Comparison of ENCODE assay signal across 8 mouse cellular contexts in genomic region chr12:72757086-72757485, GRCm38 (mm10). TPM values are rescaled to one million over a fixed set of nuclear protein-coding genes. Genes with fewer than 3 reads are reported as not detected.
DNase-seq lines count a peak whose midpoint lies in the region; ATAC-seq lines count a peak whose summit lies in the region.

Ppm1a (plus strand) TSS chr12:72757455.

- H3K4me1 ChIP-seq in hindbrain, embryonic 14.5 days (replicated peaks; ENCODE audit: control insufficient read depth, insufficient read depth, low read length): peaks cover 4% of the 10 kb centered on the region
- peaks cover 9% of the 10 kb centered on the region for H3K4me1 ChIP-seq in liver, embryonic 16.5 days (ENCODE audit: control insufficient read depth, low read depth, low read length)
- peaks cover 7% of the 10 kb centered on the region for H3K4me1 ChIP-seq in stomach, embryonic 16.5 days (ENCODE audit: control insufficient read depth, insufficient read depth, low read length)

- 7% methylated on average over 4 of the region's 4 CpGs for WGBS in hindbrain, embryonic 14.5 days
- WGBS in liver, embryonic 16.5 days (ENCODE audit: insufficient replicate concordance): 19% methylated on average over 4 of the region's 4 CpGs
- WGBS in stomach, embryonic 16.5 days: 10% methylated on average over 4 of the region's 4 CpGs

- no peak for DNase-seq in layer of hippocampus, adult 18-20 months (ENCODE audit: low spot score in 2 of 2)
- DNase-seq in layer of hippocampus, adult 11-12 months (ENCODE audit: low spot score): no peak
- DNase-seq in adrenal gland, postnatal 25 days: no peak
- no peak for DNase-seq in gastrocnemius, adult 18-20 months (ENCODE audit: low spot score)
- no peak for DNase-seq in hindbrain, embryonic 14.5 days (ENCODE audit: low spot score)
- DNase-seq in thymus, postnatal 36 days: no peak

- ATAC-seq in hindbrain, embryonic 14.5 days (ENCODE audit: low FRiP score): no peak
- ATAC-seq in liver, embryonic 16.5 days (ENCODE audit: low read depth): no peak
- ATAC-seq in stomach, embryonic 16.5 days (ENCODE audit: insufficient read depth, low FRiP score): no peak

- H3K4me2 ChIP-seq in hindbrain, embryonic 14.5 days (replicated peaks): no peak within 1 kb of the TSS
- H3K4me2 ChIP-seq in liver, embryonic 16.5 days (ENCODE audit: low read depth, low read length): no peak within 1 kb of the TSS
- no peak within 1 kb of the TSS for H3K4me2 ChIP-seq in stomach, embryonic 16.5 days (ENCODE audit: low read depth, low read length)

- H3K9me3 ChIP-seq in hindbrain, embryonic 14.5 days (ENCODE audit: control insufficient read depth, low read length): no peaks in the 10 kb centered on the region
- H3K9me3 ChIP-seq in liver, embryonic 16.5 days (replicated peaks; ENCODE audit: control insufficient read depth, low read length): no peaks in the 10 kb centered on the region
- no peaks in the 10 kb centered on the region for H3K9me3 ChIP-seq in stomach, embryonic 16.5 days (replicated peaks; ENCODE audit: control insufficient read depth, low read length)

- H3K36me3 ChIP-seq in hindbrain, embryonic 14.5 days (replicated peaks; ENCODE audit: control insufficient read depth, insufficient read depth): no peaks in the 10 kb centered on the region
- no peaks in the 10 kb centered on the region for H3K36me3 ChIP-seq in liver, embryonic 16.5 days (ENCODE audit: control insufficient read depth, insufficient read depth)
- H3K36me3 ChIP-seq in stomach, embryonic 16.5 days (ENCODE audit: control insufficient read depth, insufficient read depth, low read length): no peaks in the 10 kb centered on the region

- no peak within 1 kb of the TSS for H3K4me3 ChIP-seq in hindbrain, embryonic 14.5 days (replicated peaks; ENCODE audit: low read length)
- H3K4me3 ChIP-seq in liver, embryonic 16.5 days (ENCODE audit: low read depth, low read length): no peak within 1 kb of the TSS
- no peak within 1 kb of the TSS for H3K4me3 ChIP-seq in stomach, embryonic 16.5 days (replicated peaks; ENCODE audit: low read length)

- no peak within 1 kb of the TSS for H3K27ac ChIP-seq in hindbrain, embryonic 14.5 days
- H3K27ac ChIP-seq in liver, embryonic 16.5 days (ENCODE audit: low read length): no peak within 1 kb of the TSS
- no peak within 1 kb of the TSS for H3K27ac ChIP-seq in stomach, embryonic 16.5 days (ENCODE audit: low read length)

- H3K27me3 ChIP-seq in hindbrain, embryonic 14.5 days (ENCODE audit: control insufficient read depth, insufficient read depth, low read length): no peaks in the 10 kb centered on the region
- no peaks in the 10 kb centered on the region for H3K27me3 ChIP-seq in liver, embryonic 16.5 days (ENCODE audit: control insufficient read depth, insufficient read depth, low read depth, low read length)
- H3K27me3 ChIP-seq in stomach, embryonic 16.5 days (ENCODE audit: control insufficient read depth, insufficient read depth, low read length): no peaks in the 10 kb centered on the region

- H3K9ac ChIP-seq in hindbrain, embryonic 14.5 days: no peak within 1 kb of the TSS
- H3K9ac ChIP-seq in liver, embryonic 16.5 days (ENCODE audit: low read depth, low read length): no peak within 1 kb of the TSS
- no peak within 1 kb of the TSS for H3K9ac ChIP-seq in stomach, embryonic 16.5 days (ENCODE audit: low read length)

RNA-seq across cellular contexts. Expression of gene Ppm1a, which starts in this region (rescaled TPM):
- 100 to 1,000 TPM; 253 to 266 TPM for total RNA-seq in layer of hippocampus, adult 18-20 months (2021)
- total RNA-seq in adrenal gland, postnatal 25 days (2021): 271 and 295 TPM in 2 replicates
- 100 to 1,000 TPM; 302 to 318 TPM for total RNA-seq in gastrocnemius, adult 18-20 months (2021)
- polyA plus RNA-seq in hindbrain, embryonic 14.5 days (2014; fragmentation: Nextera tagmentation; extraction: Ambion mirVana): 109 and 125 TPM in 2 replicates
- polyA plus RNA-seq in liver, embryonic 16.5 days (2015; fragmentation: Nextera tagmentation; extraction: Ambion mirVana): 11.0 and 12.1 TPM in 2 replicates
- polyA plus RNA-seq in stomach, embryonic 16.5 days (2015; fragmentation: Nextera tagmentation; extraction: Ambion mirVana): 22.9 and 23.4 TPM in 2 replicates
